In the genomic region with DNA sequence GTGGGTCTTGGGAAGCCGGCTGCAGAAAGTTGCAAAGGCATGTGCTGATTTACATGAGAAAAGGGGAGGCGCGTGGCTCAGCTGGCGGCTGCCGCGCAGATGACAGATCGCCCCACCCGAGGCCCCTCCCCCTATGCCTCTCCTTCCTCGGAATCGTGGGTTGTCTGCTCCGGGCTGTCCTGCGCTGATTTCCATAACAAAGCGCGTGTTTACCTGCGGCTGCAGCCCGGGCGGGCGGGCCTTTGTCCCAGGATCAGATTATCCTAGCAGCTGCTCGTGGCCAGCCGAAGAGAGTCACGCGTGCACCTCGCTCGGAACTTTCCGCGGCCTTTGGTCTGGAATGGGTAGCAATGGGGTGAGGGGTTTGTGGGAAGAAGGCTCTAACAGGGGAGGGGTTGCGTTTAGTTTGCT, we compare ENCODE assay signal across 9 mouse cellular contexts. TPM values are rescaled to one million over a fixed set of nuclear protein-coding genes. Genes with fewer than 3 reads are reported as not detected.
DNase-seq lines count a peak whose midpoint lies in the region; ATAC-seq and TF ChIP-seq lines count a peak whose summit lies in the region.
"Had no signal": no experiment of that assay in that cellular context is flagged by ENCODE, and none has a peak within 500 bp of the region (broad histone marks: within the 10 kb centered on the region; RNA-seq: fewer than 3 reads in every experiment).

No protein-coding gene starts in this region.

- intact Hi-C loops in gastrocnemius, adult 2 months (cut with DNase I), result no loop called here

- 0% methylated on average over 27 of the region's 27 CpGs for WGBS in forebrain, embryonic 15.5 days
- WGBS in intestine, embryonic 16.5 days, result 1% methylated on average over 27 of the region's 27 CpGs
- WGBS in liver, embryonic 14.5 days (ENCODE audit: insufficient replicate concordance), result under 1% methylated on average over 27 of the region's 27 CpGs

- peak overlapping the region; percentile 65 for H3K4me3 ChIP-seq in gastrocnemius, adult 2 months
- H3K4me3 ChIP-seq in forebrain, embryonic 15.5 days, result peak overlapping the region; percentile 48
- peak overlapping the region; percentile 52 for H3K4me3 ChIP-seq in intestine, embryonic 16.5 days (ENCODE audit: low read length)
- peak overlapping the region; percentile 26 to 37; a peak in 3 of 4 replicates for H3K4me3 ChIP-seq in liver, embryonic 14.5 days (ENCODE audit: insufficient read depth in 1 of 2, low read depth in 2 of 2, low read length in 2 of 2)

- no peaks in the 10 kb centered on the region for H3K9me3 ChIP-seq in forebrain, embryonic 15.5 days
- H3K9me3 ChIP-seq in intestine, embryonic 16.5 days (ENCODE audit: control insufficient read depth, low read length), result no peaks in the 10 kb centered on the region
- H3K9me3 ChIP-seq in liver, embryonic 14.5 days (ENCODE audit: control insufficient read depth, low read length), result no peaks in the 10 kb centered on the region
- H3K9me3 ChIP-seq: G1E had no signal

- DNase-seq in gastrocnemius, adult 2 months, result peak; percentile 54
- DNase-seq in gastrocnemius, postnatal 25 days, result no peak
- DNase-seq in adrenal gland, adult 2 months, result peak; percentile 80
- no peak for DNase-seq in liver, embryonic 14.5 days (ENCODE audit: low read depth in 3 of 3, low spot score in 3 of 3)
- DNase-seq in neural tube, embryonic 10.5 days (ENCODE audit: extremely low spot score, low spot score), result peak; percentile 82
- DNase-seq in cerebellum, adult 11-12 months, result no peak

- TF ChIP-seq EP300 in liver, embryonic 14.5 days (IDR thresholded peaks at IDR 0.05; ENCODE audit: low read depth), result no peak

- H3K4me1 ChIP-seq in forebrain, embryonic 15.5 days, result peaks cover 62% of the 10 kb centered on the region
- peaks cover 24% of the 10 kb centered on the region for H3K4me1 ChIP-seq in intestine, embryonic 16.5 days (ENCODE audit: control insufficient read depth, insufficient read depth, low read length)
- no peaks in the 10 kb centered on the region for H3K4me1 ChIP-seq in liver, embryonic 14.5 days (replicated peaks; ENCODE audit: control insufficient read depth in 2 of 2, insufficient read depth in 2 of 2, low read length in 1 of 2)

- peak overlapping the region; percentile 92 for H3K4me2 ChIP-seq in forebrain, embryonic 15.5 days (replicated peaks)
- H3K4me2 ChIP-seq in intestine, embryonic 16.5 days (ENCODE audit: low read depth, low read length), result peak overlapping the region; percentile 92
- H3K4me2 ChIP-seq in liver, embryonic 14.5 days (ENCODE audit: low read depth), result peak overlapping the region; percentile 37

- peak overlapping the region; percentile 59 for H3K9ac ChIP-seq in forebrain, embryonic 15.5 days (replicated peaks)
- H3K9ac ChIP-seq in intestine, embryonic 16.5 days (ENCODE audit: low read depth, low read length), result peak overlapping the region; percentile 71
- H3K9ac ChIP-seq in liver, embryonic 14.5 days (replicated peaks), result no peak overlapping the region

- H3K27ac ChIP-seq in gastrocnemius, adult 2 months, result no peak overlapping the region
- H3K27ac ChIP-seq in forebrain, embryonic 15.5 days (replicated peaks), result peak overlapping the region; percentile 53
- H3K27ac ChIP-seq in intestine, embryonic 16.5 days (ENCODE audit: low read length), result peak overlapping the region; percentile 75
- H3K27ac ChIP-seq in liver, embryonic 14.5 days, result no peak overlapping the region

- H3K36me3 ChIP-seq in forebrain, embryonic 15.5 days, result no peaks in the 10 kb centered on the region
- no peaks in the 10 kb centered on the region for H3K36me3 ChIP-seq in intestine, embryonic 16.5 days (ENCODE audit: control insufficient read depth, insufficient read depth, low read length)
- H3K36me3 ChIP-seq in liver, embryonic 14.5 days (replicated peaks; ENCODE audit: control insufficient read depth, insufficient read depth, low read depth), result no peaks in the 10 kb centered on the region
- H3K36me3 ChIP-seq: G1E had no signal

- TF ChIP-seq CTCF in gastrocnemius, adult 2 months (IDR thresholded peaks at IDR 0.05), result no peak
- TF ChIP-seq CTCF in liver, embryonic 14.5 days (IDR thresholded peaks at IDR 0.05; ENCODE audit: low read depth), result no peak

- ATAC-seq in forebrain, embryonic 15.5 days (replicated peaks), result peak; percentile 35
- peak; percentile 62 for ATAC-seq in intestine, embryonic 16.5 days
- ATAC-seq in liver, embryonic 14.5 days (ENCODE audit: insufficient read depth), result no peak

- no peaks in the 10 kb centered on the region for H3K27me3 ChIP-seq in forebrain, embryonic 15.5 days
- no peaks in the 10 kb centered on the region; the same call in 1 of the 2 replicates for H3K27me3 ChIP-seq in intestine, embryonic 16.5 days (replicated peaks; ENCODE audit: control insufficient read depth, insufficient read depth, low read length)
- peaks cover 65% of the 10 kb centered on the region for H3K27me3 ChIP-seq in liver, embryonic 14.5 days (ENCODE audit: control insufficient read depth, insufficient read depth, low read length)

RNA-seq across cellular contexts. Expression of a gene that starts 4.0 kb away (rescaled TPM):
- total RNA-seq in gastrocnemius, adult 2 months (2021), result 1 to 10 TPM; 3.0 to 4.1 TPM
- total RNA-seq in gastrocnemius, postnatal 25 days (2021), result 1 to 10 TPM; 3.4 to 3.8 TPM
- total RNA-seq in adrenal gland, adult 2 months (2021), result 1 to 10 TPM; 4.2 to 4.6 TPM
- polyA plus RNA-seq in adrenal gland, adult 2 months (2012; rRNA removed), result 9.8 and 12.6 TPM in 2 replicates
- 34.6 and 35.9 TPM in 2 replicates for polyA plus RNA-seq in forebrain, embryonic 15.5 days (2015; fragmentation: Nextera tagmentation; extraction: Ambion mirVana)
- 24.2 and 25.4 TPM in 2 replicates for polyA plus RNA-seq in intestine, embryonic 16.5 days (2015; fragmentation: Nextera tagmentation; extraction: Ambion mirVana)
- 0.74 and 0.78 TPM in 2 replicates for polyA plus RNA-seq in liver, embryonic 14.5 days (2012; rRNA removed)
- polyA plus RNA-seq in liver, embryonic 14.5 days (2014; fragmentation: Nextera tagmentation; extraction: Ambion mirVana), result 0.77 and 0.93 TPM in 2 replicates
- total RNA-seq: G1E had no signal
- polyA plus RNA-seq: G1E had no signal

RNA-seq across cellular contexts. Expression of a gene that starts 15.4 kb away (rescaled TPM):
- 10 to 100 TPM; 10.9 to 12.8 TPM for total RNA-seq in gastrocnemius, adult 2 months (2021)
- total RNA-seq in gastrocnemius, postnatal 25 days (2021), result 10 to 100 TPM in 1 of 2 experiments, 1 to 10 TPM in 1; 8.6 to 10.3 TPM
- total RNA-seq in adrenal gland, adult 2 months (2021), result 10 to 100 TPM; 19.8 to 21.8 TPM
- polyA plus RNA-seq in adrenal gland, adult 2 months (2012; rRNA removed), result 6.7 and 8.5 TPM in 2 replicates
- polyA plus RNA-seq in forebrain, embryonic 15.5 days (2015; fragmentation: Nextera tagmentation; extraction: Ambion mirVana), result 47.8 and 48.6 TPM in 2 replicates
- polyA plus RNA-seq in intestine, embryonic 16.5 days (2015; fragmentation: Nextera tagmentation; extraction: Ambion mirVana), result 26.8 and 27.4 TPM in 2 replicates
- polyA plus RNA-seq in liver, embryonic 14.5 days (2012; rRNA removed), result 2.4 and 3.1 TPM in 2 replicates
- polyA plus RNA-seq in liver, embryonic 14.5 days (2014; fragmentation: Nextera tagmentation; extraction: Ambion mirVana), result 4.1 and 5.6 TPM in 2 replicates

Comparison
In these comparisons a context has a peak if more than half of its experiments do, and no peak if none do; other contexts are left out.
1. DNase-seq: peak in gastrocnemius, adult 2 months (single experiment), adrenal gland, adult 2 months (single experiment) and neural tube, embryonic 10.5 days (single experiment); none in gastrocnemius, postnatal 25 days (single experiment), liver, embryonic 14.5 days (0 of 3) and cerebellum, adult 11-12 months (single experiment).
2. H3K27ac ChIP-seq: peak in forebrain, embryonic 15.5 days (single experiment) and intestine, embryonic 16.5 days (single experiment); none in gastrocnemius, adult 2 months (single experiment) and liver, embryonic 14.5 days (single experiment).
3. H3K4me2 ChIP-seq: peak in every context shown above with its lines; median percentile 92 in forebrain, embryonic 15.5 days; 92 in intestine, embryonic 16.5 days; 37 in liver, embryonic 14.5 days.
4. Peak in every context shown above with its lines, with median percentiles within 50 percentile points of each other: H3K4me3 ChIP-seq.